8 mouse cellular contexts compared by ENCODE assay signal in the genomic region with DNA sequence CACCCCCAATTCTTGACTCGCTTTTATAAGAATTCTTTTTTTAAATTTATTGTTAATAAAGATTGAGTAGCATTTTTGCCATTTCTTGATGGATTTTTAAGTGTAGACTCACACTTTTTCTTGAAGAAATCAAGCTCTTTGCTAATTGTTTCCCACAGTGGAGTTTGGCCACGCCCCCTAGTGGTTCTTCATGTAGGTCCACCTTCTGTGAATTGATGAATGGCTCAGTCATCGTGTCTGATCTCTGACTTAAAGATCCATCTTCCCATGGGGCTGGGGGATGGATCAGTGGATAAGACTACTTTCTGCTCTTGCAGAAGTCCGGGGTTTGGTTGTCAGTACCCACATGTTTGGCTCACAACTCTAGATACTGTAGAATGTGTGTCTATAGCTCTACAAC. TPM values are rescaled to one million over a fixed set of nuclear protein-coding genes. Genes with fewer than 3 reads are reported as not detected.
DNase-seq lines count a peak whose midpoint lies in the region; TF ChIP-seq lines count a peak whose summit lies in the region.

No protein-coding gene starts in this region.

- intact Hi-C loops in gastrocnemius, adult 2 months (cut with DNase I) = no loop called here

- WGBS in thymus, adult 2 months = 57% methylated on average over 4 of the region's 4 CpGs
- WGBS in midbrain, embryonic 10.5 days = 64% methylated on average over 4 of the region's 4 CpGs

- no peak overlapping the region for H3K27ac ChIP-seq in gastrocnemius, adult 2 months
- H3K27ac ChIP-seq in thymus, adult 2 months (ENCODE audit: control insufficient read depth, insufficient read depth, low read length) = no peak overlapping the region
- H3K27ac ChIP-seq in midbrain, embryonic 10.5 days (replicated peaks) = no peak overlapping the region

- TF ChIP-seq CTCF in gastrocnemius, adult 2 months (IDR thresholded peaks at IDR 0.05) = peak; percentile 76
- TF ChIP-seq CTCF in thymus, adult 2 months (IDR thresholded peaks at IDR 0.05; ENCODE audit: borderline replicate concordance, control insufficient read depth, extremely low read depth, insufficient read depth, low read length, poor library complexity) = no peak

- no peaks in the 10 kb centered on the region for H3K27me3 ChIP-seq in thymus, adult 2 months (ENCODE audit: control insufficient read depth, insufficient read depth, low read length)
- H3K27me3 ChIP-seq in midbrain, embryonic 10.5 days (ENCODE audit: low read depth, poor library complexity, severe bottlenecking) = no peaks in the 10 kb centered on the region

- H3K9me3 ChIP-seq in midbrain, embryonic 10.5 days (replicated peaks) = no peaks in the 10 kb centered on the region

- H3K36me3 ChIP-seq in thymus, adult 2 months (ENCODE audit: control insufficient read depth, insufficient read depth, low read length) = peaks cover 54% of the 10 kb centered on the region
- peaks cover 47% of the 10 kb centered on the region for H3K36me3 ChIP-seq in midbrain, embryonic 10.5 days

- H3K4me3 ChIP-seq in gastrocnemius, adult 2 months = no peak overlapping the region
- no peak overlapping the region for H3K4me3 ChIP-seq in thymus, adult 2 months (ENCODE audit: control insufficient read depth, insufficient read depth, low read length)
- no peak overlapping the region for H3K4me3 ChIP-seq in midbrain, embryonic 10.5 days

- no peak for TF ChIP-seq POLR2A in thymus, adult 2 months (IDR thresholded peaks at IDR 0.05; ENCODE audit: control insufficient read depth, extremely low read depth, insufficient read depth, low read length, poor library complexity)

- H3K4me1 ChIP-seq in thymus, adult 2 months (replicated peaks; ENCODE audit: control insufficient read depth, insufficient read depth, low read length) = no peaks in the 10 kb centered on the region
- peaks cover 28% of the 10 kb centered on the region for H3K4me1 ChIP-seq in midbrain, embryonic 10.5 days

- DNase-seq in gastrocnemius, adult 2 months = peak; percentile 37
- DNase-seq in gastrocnemius, postnatal 4 days (ENCODE audit: low spot score in 2 of 2) = no peak
- peak; percentile 56 for DNase-seq in thymus, adult 2 months
- DNase-seq in thymus, adult 18-20 months = no peak
- peak; percentile 52 for DNase-seq in embryo, embryonic 11 days
- peak; percentile 65 for DNase-seq in retina, postnatal 1 day
- DNase-seq in testis, postnatal 14 days (ENCODE audit: low spot score) = no peak
- DNase-seq in midbrain, embryonic 10.5 days (ENCODE audit: low spot score) = no peak

RNA-seq across cellular contexts. Expression of gene Mtmr12, which starts 43.5 kb away (rescaled TPM):
- total RNA-seq in gastrocnemius, adult 2 months (2021) = 1 to 10 TPM; 3.5 to 5.6 TPM
- total RNA-seq in gastrocnemius, postnatal 4 days (2021) = 10 to 100 TPM; 17.0 to 17.5 TPM
- polyA plus RNA-seq in thymus, adult 2 months (2012; rRNA removed) = 49.2 and 50.0 TPM in 2 replicates
- polyA plus RNA-seq in midbrain, embryonic 10.5 days (2016; fragmentation: Nextera tagmentation; extraction: Ambion mirVana) = 18.0 and 18.7 TPM in 2 replicates

Comparison
In these comparisons a context has a peak if more than half of its experiments do, and no peak if none do; other contexts are left out.
1. DNase-seq: peak in gastrocnemius, adult 2 months (single experiment), thymus, adult 2 months (single experiment), embryo, embryonic 11 days (single experiment) and retina, postnatal 1 day (single experiment); none in gastrocnemius, postnatal 4 days (0 of 2), thymus, adult 18-20 months (0 of 2), testis, postnatal 14 days (single experiment) and midbrain, embryonic 10.5 days (single experiment).